Mouse (Mus musculus): ENCODE data around the gene Trim47. TPM values are rescaled to one million over a fixed set of nuclear protein-coding genes. Genes with fewer than 3 reads are reported as not detected.

The Trim47 gene
- polyA plus RNA-seq, 1 experiment, result 6.6 TPM

DNA sequence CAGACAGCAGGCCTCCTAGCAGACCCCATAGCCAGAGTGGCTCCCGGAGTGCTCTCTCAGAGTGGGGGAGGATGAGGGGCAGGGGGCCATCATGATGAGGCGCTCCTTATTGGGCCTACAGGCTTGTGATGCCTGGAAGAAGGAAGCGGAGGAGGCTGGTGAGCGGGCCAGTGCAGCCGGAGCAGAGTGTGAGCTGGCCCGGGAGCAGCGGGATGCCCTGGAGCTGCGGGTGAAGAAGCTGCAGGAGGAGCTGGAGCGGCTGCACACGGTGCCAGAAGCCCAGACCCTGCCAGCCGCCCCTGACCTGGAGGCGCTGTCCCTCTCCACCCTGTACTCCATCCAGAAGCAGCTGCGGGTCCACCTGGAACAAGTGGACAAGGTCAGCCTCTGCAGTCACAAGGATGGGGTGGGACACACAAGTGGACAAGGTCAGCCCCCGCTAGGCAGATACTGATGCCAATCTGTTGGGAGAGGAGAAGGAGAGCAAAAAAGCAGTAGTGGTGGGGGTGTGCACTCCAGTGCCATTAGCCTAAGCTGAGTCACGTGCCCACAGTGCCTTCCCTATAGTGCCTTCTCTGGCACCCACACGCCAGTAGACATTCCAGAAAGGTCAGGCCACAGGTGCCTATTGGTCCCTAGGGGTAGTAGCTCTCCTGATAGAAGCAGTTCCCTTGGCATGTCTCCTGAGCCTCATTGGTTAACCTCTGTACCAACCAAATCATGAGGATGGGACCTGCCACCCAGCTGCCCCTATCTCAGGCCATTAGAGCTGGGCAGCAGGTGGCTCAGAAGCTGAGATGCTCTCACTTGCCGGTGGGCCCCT lies 67.9 kb downstream of the Trim47 start:
- H3K4me3 ChIP-seq (ENCODE audit: control insufficient read depth, low read depth, low read length), result no peak overlapping the region
- H3K4me1 ChIP-seq (ENCODE audit: control insufficient read depth, insufficient read depth, low read length), result no peaks in the 10 kb centered on the region
- peaks cover 1% of the 10 kb centered on the region for H3K36me3 ChIP-seq (ENCODE audit: control insufficient read depth, insufficient read depth, low read length)
- H3K27me3 ChIP-seq (ENCODE audit: control insufficient read depth, insufficient read depth, low read length), result no peaks in the 10 kb centered on the region
- H3K27ac ChIP-seq (ENCODE audit: control insufficient read depth, insufficient read depth, low read depth, low read length), result no peak overlapping the region
- TF ChIP-seq POLR2A (IDR thresholded peaks at IDR 0.05; ENCODE audit: control insufficient read depth, low read depth, low read length) (no peak), CTCF (IDR thresholded peaks at IDR 0.05; ENCODE audit: control insufficient read depth, insufficient read depth, insufficient replicate concordance, low read depth, low read length) (no peak)

DNA sequence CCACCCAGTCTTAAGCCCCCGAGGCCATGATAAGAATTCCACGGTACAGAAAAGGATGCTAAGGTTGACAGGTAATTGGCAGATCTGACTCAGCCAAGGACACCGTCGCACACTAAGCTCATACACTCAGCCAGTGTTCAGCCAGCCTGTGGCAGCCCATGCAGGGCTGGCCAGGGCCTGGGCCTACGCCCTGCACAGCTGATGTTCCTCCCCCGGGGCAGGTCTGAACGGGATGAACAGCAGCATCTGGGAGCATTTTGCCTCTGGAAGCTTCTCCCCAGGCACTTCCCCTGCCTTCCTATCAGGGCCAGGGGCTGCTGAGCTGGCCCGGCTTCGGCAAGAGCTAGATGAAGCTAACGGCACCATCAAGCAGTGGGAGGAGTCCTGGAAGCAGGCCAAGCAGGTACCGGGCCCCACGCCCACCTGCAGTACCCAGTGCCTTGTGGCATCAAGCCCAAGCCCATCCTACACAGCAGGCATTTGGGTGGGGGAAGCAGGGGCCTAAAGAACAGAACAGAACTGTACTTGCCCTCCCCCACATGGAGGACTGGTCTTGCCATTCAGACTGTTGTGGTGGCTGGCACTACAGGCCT lies 68.9 kb downstream of the Trim47 start:
- Histone ChIP-seq H3K36me3 (ENCODE audit: control insufficient read depth, insufficient read depth, low read length) (peaks cover 1% of the 10 kb centered on the region), H3K4me1 (ENCODE audit: control insufficient read depth, insufficient read depth, low read length) (no peaks in the 10 kb centered on the region), H3K4me3 (ENCODE audit: control insufficient read depth, low read depth, low read length) (no peak overlapping the region), H3K27me3 (ENCODE audit: control insufficient read depth, insufficient read depth, low read length) (no peaks in the 10 kb centered on the region), H3K27ac (ENCODE audit: control insufficient read depth, insufficient read depth, low read depth, low read length) (no peak overlapping the region)
- TF ChIP-seq POLR2A (IDR thresholded peaks at IDR 0.05; ENCODE audit: control insufficient read depth, low read depth, low read length) (no peak), CTCF (IDR thresholded peaks at IDR 0.05; ENCODE audit: control insufficient read depth, insufficient read depth, insufficient replicate concordance, low read depth, low read length) (no peak)

DNA sequence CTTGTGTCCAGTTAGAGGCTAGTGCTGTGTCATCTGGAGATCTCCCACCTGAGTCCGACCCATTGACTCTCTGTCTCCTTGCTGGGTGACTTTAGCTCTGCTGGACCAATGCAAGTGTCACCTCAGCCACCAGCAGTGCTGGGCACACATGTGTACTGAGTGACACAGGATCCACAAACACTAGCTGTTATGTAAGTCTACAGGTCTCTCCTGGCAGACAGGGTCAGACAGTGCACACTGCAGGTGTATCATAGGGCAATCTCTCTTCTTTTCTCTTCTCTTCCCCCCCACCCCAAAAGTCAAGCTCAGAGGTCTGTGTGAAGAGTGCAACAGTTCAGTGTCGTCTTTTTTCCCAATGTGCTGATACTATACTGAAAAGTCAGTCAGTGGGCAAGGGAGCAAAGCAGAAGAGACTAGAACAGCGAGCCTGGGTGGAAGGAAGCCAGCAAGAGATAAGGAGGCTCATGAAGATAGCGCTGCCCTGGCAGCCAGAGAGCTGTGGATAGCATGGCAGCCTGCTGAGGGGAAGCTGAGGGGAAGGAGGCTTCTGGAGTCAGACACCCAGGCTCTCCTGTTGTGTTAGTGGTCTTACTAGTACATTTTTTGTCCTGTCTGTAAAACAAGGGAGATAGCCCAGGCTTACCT lies 69.7 kb downstream of the Trim47 start:
- H3K27me3 ChIP-seq (ENCODE audit: control insufficient read depth, insufficient read depth, low read length), result no peaks in the 10 kb centered on the region
- no peak overlapping the region for H3K4me3 ChIP-seq (ENCODE audit: control insufficient read depth, low read depth, low read length)
- H3K36me3 ChIP-seq (ENCODE audit: control insufficient read depth, insufficient read depth, low read length), result peaks cover 1% of the 10 kb centered on the region
- H3K27ac ChIP-seq (ENCODE audit: control insufficient read depth, insufficient read depth, low read depth, low read length), result no peak overlapping the region
- TF ChIP-seq CTCF (IDR thresholded peaks at IDR 0.05; ENCODE audit: control insufficient read depth, insufficient read depth, insufficient replicate concordance, low read depth, low read length), result no peak
- TF ChIP-seq POLR2A (IDR thresholded peaks at IDR 0.05; ENCODE audit: control insufficient read depth, low read depth, low read length), result no peak
- H3K4me1 ChIP-seq (ENCODE audit: control insufficient read depth, insufficient read depth, low read length), result no peaks in the 10 kb centered on the region

DNA sequence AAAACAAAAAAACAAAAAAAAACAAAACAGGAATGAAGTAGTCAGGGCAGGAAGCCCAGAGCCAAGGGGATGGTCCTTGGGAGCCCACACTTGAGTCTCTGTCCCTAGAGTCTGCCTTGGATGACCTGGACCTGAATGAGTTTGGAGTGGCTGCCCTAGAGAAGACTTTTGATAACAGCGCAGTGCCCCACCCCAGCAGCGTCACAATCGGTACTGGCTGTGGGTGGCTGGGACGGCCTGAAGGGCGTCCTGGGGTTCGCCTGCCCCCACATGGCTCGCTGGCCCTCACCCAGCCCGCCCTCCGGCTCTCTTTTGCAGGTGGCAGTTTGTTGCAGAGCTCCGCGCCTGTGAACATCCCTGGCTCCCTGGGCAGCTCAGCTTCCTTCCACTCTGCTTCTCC lies 71.1 kb downstream of the Trim47 start:
- H3K27me3 ChIP-seq (ENCODE audit: control insufficient read depth, insufficient read depth, low read length), result no peaks in the 10 kb centered on the region
- no peak overlapping the region for H3K27ac ChIP-seq (ENCODE audit: control insufficient read depth, insufficient read depth, low read depth, low read length)
- peaks cover 4% of the 10 kb centered on the region for H3K36me3 ChIP-seq (ENCODE audit: control insufficient read depth, insufficient read depth, low read length)
- H3K4me1 ChIP-seq (ENCODE audit: control insufficient read depth, insufficient read depth, low read length), result no peaks in the 10 kb centered on the region
- no peak overlapping the region for H3K4me3 ChIP-seq (ENCODE audit: control insufficient read depth, low read depth, low read length)
- TF ChIP-seq POLR2A (IDR thresholded peaks at IDR 0.05; ENCODE audit: control insufficient read depth, low read depth, low read length) (no peak), CTCF (IDR thresholded peaks at IDR 0.05; ENCODE audit: control insufficient read depth, insufficient read depth, insufficient replicate concordance, low read depth, low read length) (no peak)

Other genes with a start within 250 kb of the Trim47 start
- gene Smim5, start 227.2 kb downstream of the Trim47 start, polyA plus RNA-seq (2012; rRNA removed), result 0.72 TPM in 1 of 2 replicates, not detected in the other
- 17.6 and 20.7 TPM in 2 replicates for gene Smim6, start 215.2 kb downstream of the Trim47 start, polyA plus RNA-seq (2012; rRNA removed)
- gene Sap30bp, start 193.9 kb downstream of the Trim47 start, polyA plus RNA-seq (2012; rRNA removed), result 20.2 and 20.4 TPM in 2 replicates
- gene Recql5, start 193.7 kb downstream of the Trim47 start, polyA plus RNA-seq (2012; rRNA removed), result 30.3 and 33.1 TPM in 2 replicates
- 0.44 and 0.76 TPM in 2 replicates for gene Itgb4, start 152.5 kb downstream of the Trim47 start, polyA plus RNA-seq (2012; rRNA removed)
- gene Galk1, start 114.5 kb downstream of the Trim47 start, polyA plus RNA-seq (2012; rRNA removed), result 27.8 and 30.3 TPM in 2 replicates
- gene H3f3b, start 99.2 kb downstream of the Trim47 start, polyA plus RNA-seq (2012; rRNA removed), result 276 and 330 TPM in 2 replicates
- gene Unk, start 96.9 kb downstream of the Trim47 start, polyA plus RNA-seq (2012; rRNA removed), result 21.3 and 21.5 TPM in 2 replicates
- 3.4 and 3.8 TPM in 2 replicates for gene Unc13d, start 49.2 kb downstream of the Trim47 start, polyA plus RNA-seq (2012; rRNA removed)
- gene Wbp2, start 40.2 kb downstream of the Trim47 start, polyA plus RNA-seq (2012; rRNA removed), result 253 and 269 TPM in 2 replicates
- gene Trim65, start 3.9 kb upstream of the Trim47 start, polyA plus RNA-seq (2012; rRNA removed), result 0.57 and 0.63 TPM in 2 replicates
- gene Mrpl38, start 11.7 kb upstream of the Trim47 start, polyA plus RNA-seq (2012; rRNA removed), result 51.3 and 54.5 TPM in 2 replicates
- 48.2 and 55.9 TPM in 2 replicates for gene Fbf1, start 41.0 kb upstream of the Trim47 start, polyA plus RNA-seq (2012; rRNA removed)
- 17.0 and 17.8 TPM in 2 replicates for gene Ten1, start 71.6 kb upstream of the Trim47 start, polyA plus RNA-seq (2012; rRNA removed)
- 19.0 and 19.3 TPM in 2 replicates for gene Acox1, start 71.8 kb upstream of the Trim47 start, polyA plus RNA-seq (2012; rRNA removed)
- gene Evpl, start 110.9 kb upstream of the Trim47 start, polyA plus RNA-seq (2012; rRNA removed), result 1.1 and 1.2 TPM in 2 replicates
- gene Srp68, start 147.0 kb upstream of the Trim47 start, polyA plus RNA-seq (2012; rRNA removed), result 49.3 and 49.9 TPM in 2 replicates
- 0.59 and 0.78 TPM in 2 replicates for gene Galr2, start 153.7 kb upstream of the Trim47 start, polyA plus RNA-seq (2012; rRNA removed)
- gene Exoc7, start 180.0 kb upstream of the Trim47 start, polyA plus RNA-seq (2012; rRNA removed), result 40.3 and 45.3 TPM in 2 replicates
- 75.5 and 97.6 TPM in 2 replicates for gene Foxj1, start 208.2 kb upstream of the Trim47 start, polyA plus RNA-seq (2012; rRNA removed)

Measured in testis, adult 2 months (tissue).